Mouse (Mus musculus): ENCODE measurements around the gene Nyap2.
"Not testable (repeated sequence)": the region's sequence is repeated elsewhere in the genome, so short reads cannot be mapped to it uniquely, and the experiment has no call there.

Nyap2 gene

GRCm38 (mm10) chr1:81179725-81180124, 103.0 kb downstream of the Nyap2 start:
- no peak for DNase-seq (ENCODE audit: low read depth, low spot score)

GRCm38 (mm10) chr1:81180686-81181085, 103.9 kb downstream of the Nyap2 start:
- DNase-seq (ENCODE audit: low read depth, low spot score) = no peak

GRCm38 (mm10) chr1:81209536-81209935, 132.8 kb downstream of the Nyap2 start:
- DNase-seq (ENCODE audit: low read depth, low spot score) = no peak

GRCm38 (mm10) chr1:81211491-81211890, 134.7 kb downstream of the Nyap2 start:
- DNase-seq (ENCODE audit: low read depth, low spot score) = no peak

GRCm38 (mm10) chr1:81219790-81220189, 143.0 kb downstream of the Nyap2 start:
- DNase-seq (ENCODE audit: low read depth, low spot score) = no peak

GRCm38 (mm10) chr1:81231759-81232406, 155.1 kb downstream of the Nyap2 start:
- DNase-seq (ENCODE audit: low read depth, low spot score) = no peak

GRCm38 (mm10) chr1:81232407-81232789, 155.6 kb downstream of the Nyap2 start:
- not testable (repeated sequence) for DNase-seq (ENCODE audit: low read depth, low spot score)

GRCm38 (mm10) chr1:81248447-81249205, 171.9 kb downstream of the Nyap2 start:
- DNase-seq (ENCODE audit: low read depth, low spot score) = no peak

- no peak for DNase-seq (ENCODE audit: low read depth, low spot score)
These were observed 173.3 kb downstream of the Nyap2 start for GRCm38 (mm10) chr1:81250068-81250467.

- no peak for DNase-seq (ENCODE audit: low read depth, low spot score)
These were observed 189.7 kb downstream of the Nyap2 start for GRCm38 (mm10) chr1:81266441-81266840.

- DNase-seq (ENCODE audit: low read depth, low spot score) = no peak
These were observed 204.2 kb downstream of the Nyap2 start for GRCm38 (mm10) chr1:81280978-81281377.

GRCm38 (mm10) chr1:81285633-81286032, 208.9 kb downstream of the Nyap2 start:
- no peak for DNase-seq (ENCODE audit: low read depth, low spot score)

- DNase-seq (ENCODE audit: low read depth, low spot score) = peak; percentile 30
These were observed 210.3 kb downstream of the Nyap2 start for GRCm38 (mm10) chr1:81287088-81287487.

GRCm38 (mm10) chr1:81300735-81301134, 224.0 kb downstream of the Nyap2 start:
- DNase-seq (ENCODE audit: low read depth, low spot score) = no peak

GRCm38 (mm10) chr1:81301661-81302060, 224.9 kb downstream of the Nyap2 start:
- DNase-seq (ENCODE audit: low read depth, low spot score) = no peak

GRCm38 (mm10) chr1:81303389-81303788, 226.6 kb downstream of the Nyap2 start:
- DNase-seq (ENCODE audit: low read depth, low spot score) = no peak

GRCm38 (mm10) chr1:81307407-81307806, 230.7 kb downstream of the Nyap2 start:
- no peak for DNase-seq (ENCODE audit: low read depth, low spot score)

GRCm38 (mm10) chr1:81307934-81308333, 231.2 kb downstream of the Nyap2 start:
- DNase-seq (ENCODE audit: low read depth, low spot score) = no peak

- no peak for DNase-seq (ENCODE audit: low read depth, low spot score)
These were observed 233.4 kb downstream of the Nyap2 start for GRCm38 (mm10) chr1:81310087-81310626.

GRCm38 (mm10) chr1:81316403-81316994, 239.7 kb downstream of the Nyap2 start:
- DNase-seq (ENCODE audit: low read depth, low spot score) = no peak

GRCm38 (mm10) chr1:81316995-81317413, 240.3 kb downstream of the Nyap2 start:
- no peak for DNase-seq (ENCODE audit: low read depth, low spot score)

- no peak for DNase-seq (ENCODE audit: low read depth, low spot score)
These were observed 311.0 kb downstream of the Nyap2 start for GRCm38 (mm10) chr1:81387722-81388121.

Measured in retina, adult 2 months (tissue).